Mouse (Mus musculus) midbrain, embryonic 14.5 days (tissue): ENCODE data around the gene Klk6. TPM values are rescaled to one million over a fixed set of nuclear protein-coding genes. Genes with fewer than 3 reads are reported as not detected.

Experiments
- ATAC-seq: fragments of 200-750 bp; cut with Nextera tagmentation; 2 replicates; pipeline ENCODE4 v1.8.0; 2017; ENCODE audit warnings: moderate number of reproducible peaks, moderate library complexity; ENCODE audit not compliant: low FRiP score, low TSS enrichment
- DNase-seq: peaks from one replicate; pipeline ENCODE4 v3.0.0-alpha.2; 2015
- H3K27ac ChIP-seq: fragments of 300-500 bp; sonication (generic); replicated peaks from 2 replicates; pipeline ENCODE4 v1.5.1; 2014; ENCODE audit warnings: mild to moderate bottlenecking, low read depth, low read length, moderate library complexity
- H3K27me3 ChIP-seq: fragments of 300-500 bp; sonication (generic); 2 replicates; pipeline ENCODE4 v1.6.1; 2014; ENCODE audit warnings: low read length, control low read depth, mixed read lengths; ENCODE audit not compliant: control insufficient read depth, insufficient read depth
- H3K36me3 ChIP-seq: fragments of 300-500 bp; sonication (generic); 2 replicates; pipeline ENCODE4 v1.6.1; 2014; ENCODE audit warnings: low read length, control low read depth; ENCODE audit not compliant: control insufficient read depth, insufficient read depth
- H3K4me1 ChIP-seq: fragments of 300-500 bp; sonication (generic); 2 replicates; pipeline ENCODE4 v1.6.1; 2014; ENCODE audit warnings: mild to moderate bottlenecking, antibody characterized with exemption, low read length, control low read depth; ENCODE audit not compliant: control insufficient read depth, insufficient read depth
- H3K4me2 ChIP-seq: fragments of 300-500 bp; sonication (generic); 2 replicates; pipeline ENCODE4 v1.6.1; 2014; ENCODE audit warnings: mild to moderate bottlenecking, low read length, moderate library complexity
- H3K4me3 ChIP-seq: fragments of 300-500 bp; sonication (generic); replicated peaks from 2 replicates; pipeline ENCODE4 v1.5.1; 2014; ENCODE audit warnings: low read depth, low read length
- H3K9ac ChIP-seq: fragments of 300-500 bp; sonication (generic); replicated peaks from 2 replicates; pipeline ENCODE4 v1.6.1; 2014; ENCODE audit warnings: mild to moderate bottlenecking, low read length, moderate library complexity
- H3K9me3 ChIP-seq: fragments of 300-500 bp; sonication (generic); 2 replicates; pipeline ENCODE4 v1.6.1; 2016; ENCODE audit warnings: low read length, control low read depth, mixed read lengths; ENCODE audit not compliant: control insufficient read depth
- WGBS: fragments of 180-500 bp; shearing (Covaris S2); extraction: QIAGEN DNeasy Blood & Tissue Kit; methylation state at CpG from one replicate; pipeline ENCODE4 v1.1.7; 2014; 5-methylcytosine and 5-hydroxymethylcytosine counted together
- polyA plus RNA-seq: library from polyadenylated mRNA; unstranded; fragments of >200 nt; fragmentation: Nextera tagmentation; extraction: Ambion mirVana; gene quantifications from 2 replicates; pipeline ENCODE4 v1.2.1, GENCODE M21; 2014

Gene Klk6
- polyA plus RNA-seq, 1 experiment from 2014 or later: not detected

DNA sequence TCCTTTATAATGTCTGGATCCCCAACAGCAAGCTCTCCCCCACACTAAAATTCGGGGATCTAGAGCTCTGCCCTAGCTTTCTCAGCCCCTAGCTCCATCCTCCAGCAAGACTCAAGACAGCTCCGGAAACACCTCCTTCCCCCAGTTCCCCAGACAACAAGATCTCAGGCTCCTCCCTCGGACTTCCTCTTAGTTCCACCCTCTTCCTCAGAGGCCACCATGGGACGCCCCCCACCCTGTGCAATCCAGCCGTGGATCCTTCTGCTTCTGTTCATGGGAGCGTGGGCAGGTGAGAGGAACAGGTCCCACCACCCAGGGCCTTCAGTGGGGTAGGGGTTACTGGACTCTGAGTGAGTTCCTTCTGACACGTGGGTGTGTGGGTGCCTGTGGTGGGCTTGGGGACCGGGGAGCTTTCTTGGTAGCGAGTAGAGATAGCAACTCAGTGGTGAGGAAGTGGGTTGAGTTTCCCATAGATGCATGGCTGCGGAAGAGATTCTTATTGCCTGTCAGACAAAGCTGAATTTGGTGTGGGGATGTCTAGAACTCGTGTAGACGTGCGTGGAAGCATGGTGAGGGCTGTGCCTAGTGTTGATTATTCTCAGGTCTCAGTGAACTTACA lies 26.3 kb upstream of the Klk6 start:
- Histone ChIP-seq H3K36me3 (no peaks in the 10 kb centered on the region), H3K4me3 (peak overlapping the region; percentile 43), H3K27ac (no peak overlapping the region), H3K27me3 (peaks cover 28% of the 10 kb centered on the region), H3K9ac (no peak overlapping the region), H3K9me3 (no peaks in the 10 kb centered on the region), H3K4me1 (0 out of 2 replicates have a peak, but pooled peaks cover 5% of the 10 kb centered on the region), H3K4me2 (peak overlapping the region; percentile 75)
- DNase-seq (peak; percentile 8), ATAC-seq (0 out of 2 replicates have a peak, but pooled peaks have one; percentile 22)
- WGBS: 39% methylated on average over 13 of the region's 13 CpGs

DNA sequence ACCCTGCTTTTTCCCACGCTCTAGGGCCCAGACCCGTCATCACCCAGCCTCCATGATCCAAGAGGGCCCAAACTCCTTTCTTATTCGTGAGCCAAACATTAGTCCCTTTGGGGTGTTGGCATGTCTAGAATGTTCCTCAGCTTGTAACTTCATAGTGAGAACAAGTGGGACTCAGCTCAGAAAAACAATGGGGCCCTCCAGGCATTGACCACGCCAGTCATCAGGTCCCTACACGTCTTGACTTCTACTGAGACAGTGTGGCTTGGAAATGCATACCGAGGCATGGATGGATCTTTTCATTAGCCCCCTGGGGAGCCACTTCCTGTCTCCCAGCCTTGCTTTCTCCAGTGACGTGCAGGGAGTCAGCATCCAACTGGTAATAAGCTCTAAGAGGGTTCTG lies 24.4 kb upstream of the Klk6 start:
- no peak overlapping the region for H3K4me2 ChIP-seq
- WGBS: 81% methylated on average over 7 of the region's 7 CpGs
- H3K9ac ChIP-seq: no peak overlapping the region
- H3K27me3 ChIP-seq: peaks cover 28% of the 10 kb centered on the region
- ATAC-seq: no peak
- no peaks in the 10 kb centered on the region for H3K36me3 ChIP-seq
- H3K27ac ChIP-seq: no peak overlapping the region
- H3K4me3 ChIP-seq: no peak overlapping the region
- no peaks in the 10 kb centered on the region for H3K9me3 ChIP-seq
- H3K4me1 ChIP-seq: 0 out of 2 replicates have a peak, but pooled peaks cover 5% of the 10 kb centered on the region
- DNase-seq: no peak

DNA sequence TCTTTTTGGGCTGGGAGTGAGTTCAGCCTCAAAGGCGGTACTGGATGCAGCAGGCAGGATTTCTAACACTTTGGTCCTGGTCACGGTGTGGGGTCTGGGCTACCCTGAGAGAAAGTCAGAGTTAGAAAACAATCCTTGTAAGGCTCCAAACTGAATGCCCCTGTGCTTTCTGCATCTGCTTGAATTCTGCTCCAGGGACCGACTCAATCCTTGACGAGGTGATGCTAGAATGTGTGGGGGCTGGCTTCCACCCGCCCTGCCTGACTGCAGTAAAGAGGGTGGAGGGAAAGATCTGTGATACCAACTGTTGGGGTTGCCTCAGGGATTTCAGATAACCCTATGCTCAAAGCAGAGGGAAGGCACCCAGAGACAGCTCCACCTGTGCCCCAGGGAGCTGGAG lies 13.3 kb upstream of the Klk6 start, which contains the start of gene Klk7:
Klk7 (plus strand) TSS at position 301 of the 400 bp plus-strand sequence.
- no peaks in the 10 kb centered on the region for H3K36me3 ChIP-seq
- no peak within 1 kb of the TSS for H3K9ac ChIP-seq
- H3K27ac ChIP-seq: no peak within 1 kb of the TSS
- 53% methylated on average over 5 of the region's 5 CpGs for WGBS
- ATAC-seq: no peak
- DNase-seq: no peak
- H3K4me1 ChIP-seq: no peaks in the 10 kb centered on the region
- H3K4me3 ChIP-seq: no peak within 1 kb of the TSS
- H3K9me3 ChIP-seq: no peaks in the 10 kb centered on the region
- no peaks in the 10 kb centered on the region for H3K27me3 ChIP-seq
- H3K4me2 ChIP-seq: no peak within 1 kb of the TSS

DNA sequence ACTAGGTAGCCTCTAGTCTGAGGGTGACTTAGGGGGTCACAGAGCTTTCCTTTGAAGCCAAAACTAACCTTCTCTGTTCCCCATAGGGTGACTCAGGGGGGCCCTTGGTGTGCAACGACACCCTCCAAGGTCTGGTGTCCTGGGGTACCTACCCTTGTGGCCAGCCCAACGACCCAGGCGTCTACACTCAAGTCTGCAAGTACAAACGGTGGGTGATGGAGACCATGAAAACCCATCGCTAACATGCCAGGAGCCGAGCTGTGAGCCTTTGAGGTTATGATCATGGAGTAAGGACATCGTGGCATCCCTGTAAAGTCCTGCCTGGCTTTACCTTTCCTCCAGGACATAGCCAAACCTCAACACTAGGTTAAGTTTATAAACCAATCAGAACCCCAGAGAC lies 9.1 kb upstream of the Klk6 start:
- ATAC-seq (no peak), DNase-seq (no peak)
- Histone ChIP-seq H3K4me2 (no peak overlapping the region), H3K4me3 (no peak overlapping the region), H3K36me3 (no peaks in the 10 kb centered on the region), H3K9me3 (no peaks in the 10 kb centered on the region), H3K9ac (no peak overlapping the region), H3K27me3 (no peaks in the 10 kb centered on the region), H3K4me1 (no peaks in the 10 kb centered on the region), H3K27ac (no peak overlapping the region)
- WGBS: 85% methylated on average over 7 of the region's 7 CpGs

DNA sequence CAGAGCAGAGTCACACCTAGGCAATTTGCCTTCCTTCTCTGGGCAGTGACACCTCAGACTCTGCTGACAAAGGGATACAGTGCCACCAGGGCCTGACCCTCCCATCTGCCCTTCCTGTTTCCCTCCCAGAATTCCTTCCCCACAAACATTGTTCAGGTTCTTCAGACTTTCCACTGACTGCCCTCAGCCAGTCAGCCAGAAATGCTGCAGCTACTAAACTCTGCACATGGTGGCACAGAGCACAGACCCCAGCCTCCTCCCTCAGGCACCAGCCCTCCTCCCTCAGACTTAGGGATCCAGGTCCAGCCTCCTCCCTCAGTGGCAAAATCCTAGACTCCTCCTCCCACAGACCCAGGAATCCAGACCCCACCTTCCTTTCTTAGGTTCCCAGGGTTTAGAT lies 7.6 kb upstream of the Klk6 start:
- H3K4me1 ChIP-seq: no peaks in the 10 kb centered on the region
- DNase-seq: no peak
- no peak for ATAC-seq

DNA sequence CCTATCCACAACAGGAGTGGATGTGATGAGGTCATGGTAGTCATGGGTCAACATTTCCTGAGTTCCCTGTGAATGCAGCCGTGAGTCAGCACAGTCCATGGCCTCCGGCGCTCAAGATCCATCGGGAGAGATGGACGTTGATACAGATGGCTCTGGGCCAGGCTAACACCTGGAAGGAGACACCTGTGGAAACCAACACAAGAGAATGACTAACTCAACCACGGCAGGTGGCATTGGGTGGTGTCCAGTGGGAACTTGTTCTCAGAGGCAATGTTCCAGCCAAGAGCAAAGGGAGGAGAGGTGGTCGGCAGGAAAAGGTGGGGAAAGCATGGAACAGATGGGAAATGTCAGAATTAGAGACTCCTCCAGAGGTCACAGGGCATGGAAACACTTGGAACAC lies 2.7 kb upstream of the Klk6 start:
- DNase-seq (no peak), ATAC-seq (no peak)
- Histone ChIP-seq H3K4me3 (no peak overlapping the region), H3K27ac (no peak overlapping the region), H3K9me3 (no peaks in the 10 kb centered on the region), H3K4me1 (no peaks in the 10 kb centered on the region), H3K27me3 (no peaks in the 10 kb centered on the region), H3K9ac (no peak overlapping the region), H3K36me3 (no peaks in the 10 kb centered on the region), H3K4me2 (no peak overlapping the region)
- WGBS: 93% methylated on average over 7 of the region's 7 CpGs

More for the DNA sequence above, 7.6 kb upstream of the Klk6 start:
- Histone ChIP-seq H3K4me2 (no peak overlapping the region), H3K4me3 (no peak overlapping the region), H3K9ac (no peak overlapping the region), H3K27ac (no peak overlapping the region), H3K9me3 (no peaks in the 10 kb centered on the region), H3K36me3 (no peaks in the 10 kb centered on the region), H3K27me3 (no peaks in the 10 kb centered on the region)

DNA sequence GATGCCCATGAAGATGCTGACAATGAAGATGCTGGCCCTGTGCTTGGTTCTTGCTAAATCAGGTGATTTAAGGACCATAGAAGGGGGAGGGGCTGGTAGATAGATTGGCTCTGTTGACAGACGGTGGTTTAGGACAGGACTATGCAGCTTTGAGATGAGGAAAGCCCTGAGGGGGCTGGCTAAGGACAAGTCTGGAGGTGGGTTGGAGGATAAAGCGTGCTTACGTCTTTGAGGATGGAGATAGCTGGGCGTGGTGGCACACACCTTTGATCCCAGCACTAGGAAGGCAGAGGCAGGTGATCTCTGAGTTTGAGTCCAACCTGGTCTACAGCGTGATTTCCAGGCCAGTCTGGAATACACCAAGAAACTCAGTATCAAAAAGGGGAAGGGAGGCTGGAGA lies 1.8 kb downstream of the Klk6 start:
- 92% methylated on average over 5 of the region's 5 CpGs for WGBS
- Histone ChIP-seq H3K36me3 (no peaks in the 10 kb centered on the region), H3K4me2 (no peak overlapping the region), H3K27me3 (no peaks in the 10 kb centered on the region), H3K4me3 (no peak overlapping the region), H3K9ac (no peak overlapping the region), H3K4me1 (no peaks in the 10 kb centered on the region), H3K9me3 (no peaks in the 10 kb centered on the region), H3K27ac (no peak overlapping the region)
- ATAC-seq: no peak
- DNase-seq: no peak

DNA sequence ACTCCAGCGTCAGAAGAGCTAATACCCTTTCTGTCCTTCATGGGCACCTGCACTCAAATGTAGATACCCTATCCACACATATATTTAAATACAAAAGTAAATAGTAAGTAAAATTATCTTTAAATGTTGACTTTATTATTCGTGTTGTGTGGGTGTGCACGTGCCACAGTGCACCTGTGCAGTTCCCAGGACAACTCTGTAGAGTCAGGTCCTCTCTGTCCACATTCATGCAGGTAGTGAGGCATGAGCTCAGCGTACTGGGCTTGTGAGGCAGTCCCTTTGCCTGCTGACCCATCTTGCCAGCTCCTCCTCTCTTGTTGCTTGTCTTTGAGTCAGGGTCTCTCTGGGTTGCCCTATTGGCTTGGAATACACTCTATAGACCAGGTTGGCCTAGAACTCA lies 3.4 kb downstream of the Klk6 start:
- H3K4me2 ChIP-seq: no peak overlapping the region
- H3K4me3 ChIP-seq: no peak overlapping the region
- no peak for ATAC-seq
- 87% methylated on average over 4 of the region's 4 CpGs for WGBS
- no peak for DNase-seq
- H3K36me3 ChIP-seq: no peaks in the 10 kb centered on the region
- no peaks in the 10 kb centered on the region for H3K9me3 ChIP-seq
- no peak overlapping the region for H3K27ac ChIP-seq
- no peaks in the 10 kb centered on the region for H3K4me1 ChIP-seq
- no peak overlapping the region for H3K9ac ChIP-seq
- no peaks in the 10 kb centered on the region for H3K27me3 ChIP-seq

DNA sequence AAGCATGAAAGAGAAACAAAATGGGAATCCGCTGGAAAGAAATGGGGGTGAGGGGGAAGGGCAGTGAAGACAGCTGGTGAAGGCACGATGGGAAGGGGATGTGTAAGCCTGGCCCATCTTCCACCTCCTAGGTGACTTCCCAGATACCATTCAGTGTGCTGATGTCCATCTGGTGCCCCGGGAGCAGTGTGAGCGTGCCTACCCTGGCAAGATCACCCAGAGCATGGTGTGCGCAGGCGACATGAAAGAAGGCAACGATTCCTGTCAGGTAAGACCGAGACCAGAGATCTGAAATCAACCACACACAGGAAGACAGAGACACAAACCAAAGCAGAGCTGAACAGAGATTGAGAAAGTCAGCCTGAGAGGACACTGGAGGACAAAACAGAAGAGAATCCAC lies 4.7 kb downstream of the Klk6 start:
- H3K36me3 ChIP-seq: no peaks in the 10 kb centered on the region
- WGBS: 93% methylated on average over 8 of the region's 8 CpGs
- H3K4me2 ChIP-seq: no peak overlapping the region
- no peaks in the 10 kb centered on the region for H3K9me3 ChIP-seq
- H3K4me3 ChIP-seq: no peak overlapping the region
- ATAC-seq (no peak), DNase-seq (no peak)
- no peaks in the 10 kb centered on the region for H3K4me1 ChIP-seq
- H3K9ac ChIP-seq: no peak overlapping the region
- H3K27me3 ChIP-seq: no peaks in the 10 kb centered on the region
- H3K27ac ChIP-seq: no peak overlapping the region
